Mouse (Mus musculus): ENCODE data around the gene Pfkfb2. TPM values are rescaled to one million over a fixed set of nuclear protein-coding genes. Genes with fewer than 3 reads are reported as not detected.

Gene Pfkfb2
- polyA plus RNA-seq, 1 experiment from 2014 or later = 10.1 TPM

DNA sequence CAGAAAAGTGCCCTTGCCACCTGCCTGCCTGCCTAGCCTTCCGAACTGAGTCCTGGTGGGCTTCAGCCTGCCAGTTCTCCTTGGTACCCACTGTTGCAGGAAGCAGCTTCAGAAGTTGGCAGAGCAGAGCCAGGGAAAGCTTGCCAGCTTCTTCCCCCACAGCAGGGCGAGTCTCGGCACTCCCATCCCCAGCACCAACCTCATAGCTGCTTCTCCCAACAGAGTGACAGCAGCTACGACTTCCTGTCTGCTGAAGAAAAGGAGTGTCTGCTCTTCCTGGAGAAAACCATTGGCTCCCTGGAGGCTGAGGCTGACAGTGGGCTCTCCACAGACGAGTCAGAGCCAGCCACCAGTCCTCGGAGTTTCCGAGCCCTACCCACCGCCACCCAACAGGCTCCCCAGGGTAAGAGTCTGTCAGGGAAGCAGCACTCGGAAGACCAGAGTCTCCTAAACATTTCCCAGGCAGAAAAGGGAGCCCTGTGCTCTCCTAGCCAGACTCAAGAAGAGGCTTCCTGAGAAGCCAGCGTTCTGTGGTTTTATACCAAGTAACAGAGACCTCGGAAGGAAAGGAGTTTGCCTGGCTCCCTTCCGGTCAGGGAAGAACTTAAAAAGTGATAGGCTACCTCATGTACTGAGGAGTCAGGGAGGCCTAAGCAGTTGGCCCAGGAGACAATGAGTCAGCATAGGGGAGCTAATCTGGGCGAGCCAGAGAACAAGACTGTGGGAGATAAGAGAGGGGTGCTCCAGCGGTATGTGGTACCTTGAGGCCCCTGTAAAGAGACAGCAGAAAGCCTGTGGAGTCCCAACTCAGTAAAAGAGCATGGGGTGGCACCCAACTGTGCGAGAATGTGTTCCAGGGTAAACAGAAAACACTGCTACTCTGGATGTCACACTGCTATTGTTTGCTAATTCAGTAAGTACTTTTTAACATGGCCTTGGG lies 12.0 kb upstream of the Pfkfb2 start:
- Histone ChIP-seq H3K4me2 (replicated peaks; ENCODE audit: low read depth, low read length) (no peak overlapping the region; the same call in 1 of the 2 replicates), H3K27ac (ENCODE audit: low read depth, low read length) (peak overlapping the region; percentile 24; the same call in 1 of the 2 replicates), H3K9ac (ENCODE audit: low read depth, low read length) (no peak overlapping the region), H3K4me3 (ENCODE audit: low read depth, low read length) (no peak overlapping the region), H3K36me3 (ENCODE audit: control insufficient read depth, insufficient read depth, low read length) (no peaks in the 10 kb centered on the region), H3K9me3 (ENCODE audit: control insufficient read depth, low read length) (no peaks in the 10 kb centered on the region), H3K4me1 (replicated peaks; ENCODE audit: control insufficient read depth, insufficient read depth, low read length) (no peaks in the 10 kb centered on the region), H3K27me3 (ENCODE audit: control insufficient read depth, insufficient read depth, low read length) (no peaks in the 10 kb centered on the region)
- DNase-seq (ENCODE audit: low spot score) = no peak
- 50% methylated on average over 15 of the region's 15 CpGs for WGBS
- peak; percentile 67; the same call in 1 of the 2 replicates for ATAC-seq (ENCODE audit: low FRiP score)

DNA sequence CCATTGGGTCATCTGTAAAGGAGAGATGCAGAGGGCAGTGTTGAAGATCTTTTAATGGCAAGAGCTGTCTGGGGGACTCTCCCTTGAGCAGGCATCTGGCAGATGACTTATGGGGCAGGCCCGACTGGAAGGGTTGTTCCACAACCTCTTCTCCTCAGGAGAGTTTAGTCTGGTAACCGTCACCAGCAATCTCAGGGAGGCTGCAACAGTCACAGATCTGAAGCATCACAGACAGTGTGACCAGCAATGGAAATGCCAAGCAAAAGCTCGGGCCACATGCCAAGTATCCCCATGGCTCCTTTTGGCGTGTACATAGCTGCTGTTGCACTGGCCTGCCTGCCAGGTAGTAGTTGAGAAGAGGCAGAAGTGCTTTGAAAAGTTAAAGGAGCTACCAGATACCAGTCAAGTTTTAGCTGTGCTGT lies 11.2 kb upstream of the Pfkfb2 start:
- Histone ChIP-seq H3K9me3 (ENCODE audit: control insufficient read depth, low read length) (no peaks in the 10 kb centered on the region), H3K4me2 (replicated peaks; ENCODE audit: low read depth, low read length) (no peak overlapping the region), H3K9ac (ENCODE audit: low read depth, low read length) (no peak overlapping the region), H3K4me1 (replicated peaks; ENCODE audit: control insufficient read depth, insufficient read depth, low read length) (no peaks in the 10 kb centered on the region), H3K27ac (ENCODE audit: low read depth, low read length) (no peak overlapping the region), H3K36me3 (ENCODE audit: control insufficient read depth, insufficient read depth, low read length) (no peaks in the 10 kb centered on the region), H3K4me3 (ENCODE audit: low read depth, low read length) (no peak overlapping the region), H3K27me3 (ENCODE audit: control insufficient read depth, insufficient read depth, low read length) (no peaks in the 10 kb centered on the region)
- ATAC-seq (ENCODE audit: low FRiP score) (no peak), DNase-seq (ENCODE audit: low spot score) (no peak)
- 69% methylated on average over 4 of the region's 4 CpGs for WGBS

DNA sequence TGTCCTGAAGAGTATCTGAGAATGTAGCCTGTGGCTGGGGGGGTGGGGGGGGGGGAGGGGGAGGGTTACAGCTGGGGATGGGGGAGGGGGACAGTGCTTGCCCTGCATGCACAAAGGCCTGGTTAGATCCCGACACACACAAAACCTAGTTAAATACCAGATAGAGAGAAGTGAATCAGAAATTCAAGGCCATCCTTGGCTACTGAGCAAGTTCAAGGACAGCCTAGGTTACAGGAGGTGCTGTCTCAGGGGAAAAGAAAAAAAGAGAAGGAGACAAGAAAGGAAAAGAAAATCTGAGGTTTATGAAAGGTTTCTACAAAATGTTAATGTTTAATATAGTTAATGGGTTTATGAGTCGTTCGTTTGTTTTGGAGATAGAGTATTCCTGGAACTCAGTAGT lies 10.6 kb upstream of the Pfkfb2 start:
- H3K4me2 ChIP-seq (replicated peaks; ENCODE audit: low read depth, low read length) = no peak overlapping the region
- H3K27me3 ChIP-seq (ENCODE audit: control insufficient read depth, insufficient read depth, low read length) = no peaks in the 10 kb centered on the region
- H3K9me3 ChIP-seq (ENCODE audit: control insufficient read depth, low read length) = no peaks in the 10 kb centered on the region
- H3K27ac ChIP-seq (ENCODE audit: low read depth, low read length) = no peak overlapping the region
- ATAC-seq (ENCODE audit: low FRiP score) = no peak
- no peak overlapping the region for H3K9ac ChIP-seq (ENCODE audit: low read depth, low read length)
- H3K4me3 ChIP-seq (ENCODE audit: low read depth, low read length) = no peak overlapping the region
- WGBS = 78% methylated on average over 3 of the region's 3 CpGs
- no peaks in the 10 kb centered on the region for H3K4me1 ChIP-seq (replicated peaks; ENCODE audit: control insufficient read depth, insufficient read depth, low read length)
- DNase-seq (ENCODE audit: low spot score) = no peak
- no peaks in the 10 kb centered on the region for H3K36me3 ChIP-seq (ENCODE audit: control insufficient read depth, insufficient read depth, low read length)

DNA sequence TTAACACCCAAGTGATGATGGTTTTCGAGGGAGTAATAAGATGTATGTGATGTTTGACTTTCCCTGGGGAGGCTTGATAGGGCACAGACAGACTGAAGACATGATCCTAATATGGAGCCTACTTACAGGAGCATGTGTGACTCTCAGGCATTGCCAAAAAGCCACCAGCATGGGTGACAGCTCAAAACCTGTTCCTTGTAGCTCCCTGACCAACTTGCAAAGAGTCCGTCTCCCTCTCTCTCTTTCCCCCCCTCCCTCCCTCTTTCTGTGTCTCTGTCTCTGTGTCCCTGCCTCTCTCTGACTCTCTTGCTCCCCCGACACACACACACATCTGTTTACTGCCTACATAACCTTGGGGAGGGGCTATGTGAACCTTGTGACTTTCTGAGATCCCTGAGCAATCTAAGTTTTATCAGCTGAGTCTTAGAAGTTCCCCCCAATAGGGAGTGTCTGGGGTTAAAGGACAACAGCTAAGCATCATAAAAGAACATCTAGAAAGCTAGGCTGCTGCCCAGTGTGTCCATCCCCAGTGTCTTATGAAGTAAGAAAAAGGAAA lies 9.6 kb upstream of the Pfkfb2 start:
- Histone ChIP-seq H3K9ac (ENCODE audit: low read depth, low read length) (no peak overlapping the region), H3K4me1 (replicated peaks; ENCODE audit: control insufficient read depth, insufficient read depth, low read length) (no peaks in the 10 kb centered on the region), H3K4me3 (ENCODE audit: low read depth, low read length) (no peak overlapping the region), H3K27ac (ENCODE audit: low read depth, low read length) (no peak overlapping the region), H3K4me2 (replicated peaks; ENCODE audit: low read depth, low read length) (no peak overlapping the region), H3K9me3 (ENCODE audit: control insufficient read depth, low read length) (no peaks in the 10 kb centered on the region), H3K36me3 (ENCODE audit: control insufficient read depth, insufficient read depth, low read length) (no peaks in the 10 kb centered on the region), H3K27me3 (ENCODE audit: control insufficient read depth, insufficient read depth, low read length) (no peaks in the 10 kb centered on the region)
- WGBS = 87% methylated on average over 3 of the region's 3 CpGs
- ATAC-seq (ENCODE audit: low FRiP score) = no peak
- no peak for DNase-seq (ENCODE audit: low spot score)

DNA sequence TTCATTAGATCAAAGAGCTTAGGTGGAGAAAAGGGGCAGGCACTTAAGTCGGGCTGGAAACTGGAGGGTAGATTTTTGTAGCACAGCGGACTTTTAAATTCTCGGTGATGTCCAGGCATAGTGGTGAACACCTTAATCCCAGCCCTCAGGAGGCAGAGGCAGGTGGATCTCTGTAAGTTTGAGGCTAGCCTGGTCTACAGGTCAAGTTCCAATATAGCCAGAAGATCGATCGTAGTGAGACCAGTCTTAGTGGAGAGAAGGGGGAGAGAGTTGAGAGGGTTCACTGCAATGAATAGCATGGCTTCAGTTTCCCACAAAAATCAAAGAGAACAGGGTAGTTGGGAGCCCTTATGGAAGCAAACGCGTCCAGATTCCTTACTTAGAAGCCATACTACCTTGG lies 8.9 kb upstream of the Pfkfb2 start:
- WGBS = 88% methylated on average over 7 of the region's 7 CpGs
- Histone ChIP-seq H3K4me2 (replicated peaks; ENCODE audit: low read depth, low read length) (no peak overlapping the region), H3K4me3 (ENCODE audit: low read depth, low read length) (no peak overlapping the region), H3K27me3 (ENCODE audit: control insufficient read depth, insufficient read depth, low read length) (no peaks in the 10 kb centered on the region), H3K27ac (ENCODE audit: low read depth, low read length) (no peak overlapping the region), H3K36me3 (ENCODE audit: control insufficient read depth, insufficient read depth, low read length) (no peaks in the 10 kb centered on the region), H3K4me1 (replicated peaks; ENCODE audit: control insufficient read depth, insufficient read depth, low read length) (no peaks in the 10 kb centered on the region), H3K9ac (ENCODE audit: low read depth, low read length) (no peak overlapping the region), H3K9me3 (ENCODE audit: control insufficient read depth, low read length) (no peaks in the 10 kb centered on the region)
- DNase-seq (ENCODE audit: low spot score) (no peak), ATAC-seq (ENCODE audit: low FRiP score) (no peak)

DNA sequence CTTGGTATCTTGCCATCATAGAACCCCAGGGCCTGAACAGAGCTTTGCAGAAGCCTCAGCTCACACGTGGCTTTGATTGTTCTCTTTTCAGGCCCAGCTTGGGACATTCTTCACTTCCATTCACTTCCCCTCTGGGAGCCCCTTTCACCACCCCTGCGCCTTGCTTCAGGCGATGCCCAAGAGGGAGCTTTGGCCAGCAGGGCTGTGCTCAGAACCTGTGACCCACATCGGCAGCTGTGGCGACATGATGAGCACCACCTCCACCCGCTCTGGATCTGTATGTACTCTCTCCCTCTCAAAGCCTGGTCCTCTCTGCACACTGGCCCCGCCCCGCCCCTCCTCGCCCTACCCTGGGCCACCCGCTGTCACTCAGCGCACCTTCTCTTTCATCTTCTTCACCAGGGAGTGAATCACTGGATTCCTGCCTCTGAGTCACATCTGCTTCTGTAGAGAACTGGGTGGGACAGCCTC lies 8.4 kb upstream of the Pfkfb2 start:
- Histone ChIP-seq H3K9ac (ENCODE audit: low read depth, low read length) (no peak overlapping the region), H3K27ac (ENCODE audit: low read depth, low read length) (no peak overlapping the region), H3K27me3 (ENCODE audit: control insufficient read depth, insufficient read depth, low read length) (no peaks in the 10 kb centered on the region), H3K4me1 (replicated peaks; ENCODE audit: control insufficient read depth, insufficient read depth, low read length) (no peaks in the 10 kb centered on the region), H3K4me2 (replicated peaks; ENCODE audit: low read depth, low read length) (no peak overlapping the region), H3K4me3 (ENCODE audit: low read depth, low read length) (no peak overlapping the region), H3K9me3 (ENCODE audit: control insufficient read depth, low read length) (no peaks in the 10 kb centered on the region), H3K36me3 (ENCODE audit: control insufficient read depth, insufficient read depth, low read length) (no peaks in the 10 kb centered on the region)
- WGBS = 30% methylated on average over 11 of the region's 11 CpGs
- ATAC-seq (ENCODE audit: low FRiP score) (peak; percentile 49; the same call in 1 of the 2 replicates), DNase-seq (ENCODE audit: low spot score) (no peak)

DNA sequence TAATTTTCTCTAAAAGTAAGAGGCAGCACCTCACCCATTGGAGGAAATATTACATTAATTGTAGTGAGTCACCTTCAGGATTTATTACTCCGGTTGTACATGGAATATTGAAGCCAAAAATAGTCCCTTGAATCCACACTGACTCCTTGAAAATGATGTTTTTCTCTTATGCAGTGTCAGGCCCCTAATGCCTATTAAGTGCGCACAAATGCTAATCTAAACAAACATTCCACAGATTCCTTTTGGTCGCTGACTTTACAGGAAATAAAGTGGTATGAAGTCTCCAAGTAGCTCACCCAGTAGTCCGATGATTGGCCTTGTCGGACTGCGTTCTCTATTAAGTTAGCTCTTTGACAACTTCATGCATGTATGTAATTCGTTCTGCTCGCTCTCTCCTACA lies 5.8 kb upstream of the Pfkfb2 start:
- H3K36me3 ChIP-seq (ENCODE audit: control insufficient read depth, insufficient read depth, low read length) = no peaks in the 10 kb centered on the region
- no peaks in the 10 kb centered on the region for H3K27me3 ChIP-seq (ENCODE audit: control insufficient read depth, insufficient read depth, low read length)
- no peak overlapping the region for H3K4me2 ChIP-seq (replicated peaks; ENCODE audit: low read depth, low read length)
- 83% methylated on average over 8 of the region's 8 CpGs for WGBS
- H3K9ac ChIP-seq (ENCODE audit: low read depth, low read length) = no peak overlapping the region
- no peaks in the 10 kb centered on the region for H3K4me1 ChIP-seq (replicated peaks; ENCODE audit: control insufficient read depth, insufficient read depth, low read length)
- DNase-seq (ENCODE audit: low spot score) (no peak), ATAC-seq (ENCODE audit: low FRiP score) (no peak)
- H3K9me3 ChIP-seq (ENCODE audit: control insufficient read depth, low read length) = no peaks in the 10 kb centered on the region
- H3K4me3 ChIP-seq (ENCODE audit: low read depth, low read length) = no peak overlapping the region
- H3K27ac ChIP-seq (ENCODE audit: low read depth, low read length) = no peak overlapping the region

DNA sequence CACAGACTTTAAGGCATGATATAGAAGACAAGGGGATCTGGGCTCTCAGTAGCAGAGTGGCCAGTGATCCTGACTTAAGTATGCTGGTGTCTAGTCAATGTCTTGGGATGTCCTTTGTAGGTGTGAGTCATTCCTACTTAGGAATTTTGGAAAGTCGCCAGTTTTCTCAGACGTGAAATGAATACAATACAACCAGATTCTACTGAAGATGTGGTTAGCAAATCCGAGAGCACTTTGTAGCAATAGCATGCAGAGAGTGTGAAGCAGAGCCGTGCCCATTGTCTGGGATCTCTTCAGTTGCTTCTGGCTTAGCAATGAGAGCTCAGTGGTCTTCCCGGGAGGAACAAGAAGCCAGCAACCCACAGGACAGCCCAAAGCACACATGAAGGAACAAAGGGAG lies 5.4 kb upstream of the Pfkfb2 start:
- no peak overlapping the region for H3K4me3 ChIP-seq (ENCODE audit: low read depth, low read length)
- no peaks in the 10 kb centered on the region for H3K9me3 ChIP-seq (ENCODE audit: control insufficient read depth, low read length)
- H3K4me1 ChIP-seq (replicated peaks; ENCODE audit: control insufficient read depth, insufficient read depth, low read length) = no peaks in the 10 kb centered on the region
- no peak overlapping the region for H3K9ac ChIP-seq (ENCODE audit: low read depth, low read length)
- H3K27ac ChIP-seq (ENCODE audit: low read depth, low read length) = no peak overlapping the region
- DNase-seq (ENCODE audit: low spot score) (no peak), ATAC-seq (ENCODE audit: low FRiP score) (no peak)
- no peaks in the 10 kb centered on the region for H3K27me3 ChIP-seq (ENCODE audit: control insufficient read depth, insufficient read depth, low read length)
- no peaks in the 10 kb centered on the region for H3K36me3 ChIP-seq (ENCODE audit: control insufficient read depth, insufficient read depth, low read length)
- H3K4me2 ChIP-seq (replicated peaks; ENCODE audit: low read depth, low read length) = no peak overlapping the region
- 77% methylated on average over 5 of the region's 5 CpGs for WGBS

DNA sequence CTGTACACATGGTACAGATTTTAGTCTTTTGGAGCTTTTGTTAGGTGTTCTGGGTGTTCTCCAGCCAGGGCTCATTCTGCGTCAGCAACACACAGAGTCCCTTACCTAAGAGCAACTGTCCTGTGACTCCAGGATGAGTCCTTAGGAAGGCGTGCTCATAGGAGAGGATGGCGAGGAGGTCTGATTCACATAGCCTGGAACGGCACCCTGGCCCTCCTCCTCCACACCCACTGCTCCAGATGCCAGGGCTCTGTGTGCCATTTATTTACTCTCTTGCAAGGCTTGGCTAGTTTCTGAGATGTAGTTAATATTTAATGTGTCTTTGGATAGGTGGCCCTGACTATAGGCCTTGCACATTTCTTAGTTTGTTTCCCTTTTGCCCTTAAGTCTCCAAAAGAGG lies 4.6 kb upstream of the Pfkfb2 start:
- no peak for ATAC-seq (ENCODE audit: low FRiP score)
- no peak overlapping the region for H3K4me3 ChIP-seq (ENCODE audit: low read depth, low read length)

More for the DNA sequence above, 4.6 kb upstream of the Pfkfb2 start:
- H3K36me3 ChIP-seq (ENCODE audit: control insufficient read depth, insufficient read depth, low read length) = no peaks in the 10 kb centered on the region
- 88% methylated on average over 4 of the region's 4 CpGs for WGBS
- H3K9me3 ChIP-seq (ENCODE audit: control insufficient read depth, low read length) = no peaks in the 10 kb centered on the region
- no peak overlapping the region for H3K9ac ChIP-seq (ENCODE audit: low read depth, low read length)
- H3K27me3 ChIP-seq (ENCODE audit: control insufficient read depth, insufficient read depth, low read length) = no peaks in the 10 kb centered on the region
- no peak overlapping the region for H3K27ac ChIP-seq (ENCODE audit: low read depth, low read length)
- no peak overlapping the region for H3K4me2 ChIP-seq (replicated peaks; ENCODE audit: low read depth, low read length)
- no peaks in the 10 kb centered on the region for H3K4me1 ChIP-seq (replicated peaks; ENCODE audit: control insufficient read depth, insufficient read depth, low read length)
- DNase-seq (ENCODE audit: low spot score) = no peak
